Mouse (Mus musculus): Measurements from ENCODE around the gene Aqp6. TPM values are rescaled to one million over a fixed set of nuclear protein-coding genes. Genes with fewer than 3 reads are reported as not detected.

The Aqp6 gene
- polyA plus RNA-seq, 1 experiment from 2014 or later, result not detected

- no peak overlapping the region for H3K9ac ChIP-seq
- H3K27ac ChIP-seq, result peak overlapping the region; percentile 40
- H3K4me1 ChIP-seq (replicated peaks), result peaks cover 71% of the 10 kb centered on the region
- peak overlapping the region; percentile 84 for H3K4me2 ChIP-seq
- H3K4me3 ChIP-seq, result peak overlapping the region; percentile 93
- no peaks in the 10 kb centered on the region for H3K36me3 ChIP-seq
- no peaks in the 10 kb centered on the region for H3K9me3 ChIP-seq (replicated peaks)
- 22% methylated on average over 6 of the region's 6 CpGs for WGBS
- ATAC-seq (replicated peaks; ENCODE audit: insufficient number of reproducible peaks, insufficient read depth, low FRiP score, low read depth), result no peak
- peaks cover 4% of the 10 kb centered on the region for H3K27me3 ChIP-seq
Observed at GRCm38 (mm10) chr15:99649067-99649761, 48.0 kb downstream of the Aqp6 start.

- peaks cover 63% of the 10 kb centered on the region for H3K4me1 ChIP-seq (replicated peaks)
- no peak for ATAC-seq (replicated peaks; ENCODE audit: insufficient number of reproducible peaks, insufficient read depth, low FRiP score, low read depth)
- peak overlapping the region; percentile 84 for H3K4me2 ChIP-seq
- 43% methylated on average over 2 of the region's 2 CpGs for WGBS
- no peaks in the 10 kb centered on the region for H3K9me3 ChIP-seq (replicated peaks)
- peaks cover 15% of the 10 kb centered on the region for H3K27me3 ChIP-seq
- peak overlapping the region; percentile 93 for H3K4me3 ChIP-seq
- no peaks in the 10 kb centered on the region for H3K36me3 ChIP-seq
- no peak overlapping the region for H3K27ac ChIP-seq
- H3K9ac ChIP-seq, result peak overlapping the region; percentile 86
Observed at GRCm38 (mm10) chr15:99650304-99650703, 49.1 kb downstream of the Aqp6 start.

GRCm38 (mm10) chr15:99651163-99651872 lies 50.1 kb downstream of the Aqp6 start, which contains the start of gene Racgap1:
Gene Racgap1 (minus strand): TSS chr15:99651656.
- Histone ChIP-seq H3K4me3 (peak within 1 kb of the TSS; percentile 93), H3K27ac (peak within 1 kb of the TSS; percentile 59), H3K27me3 (peaks cover 24% of the 10 kb centered on the region), H3K4me1 (replicated peaks) (peaks cover 53% of the 10 kb centered on the region), H3K9me3 (replicated peaks) (no peaks in the 10 kb centered on the region), H3K36me3 (no peaks in the 10 kb centered on the region), H3K4me2 (peak within 1 kb of the TSS; percentile 84), H3K9ac (peak within 1 kb of the TSS; percentile 86)
- peak; percentile 92 for ATAC-seq (replicated peaks; ENCODE audit: insufficient number of reproducible peaks, insufficient read depth, low FRiP score, low read depth)
- under 1% methylated on average over 66 of the region's 68 CpGs for WGBS

GRCm38 (mm10) chr15:99651984-99652872 lies 51.0 kb downstream of the Aqp6 start:
- Histone ChIP-seq H3K9me3 (replicated peaks) (no peaks in the 10 kb centered on the region), H3K27me3 (peaks cover 32% of the 10 kb centered on the region), H3K36me3 (no peaks in the 10 kb centered on the region), H3K4me2 (peak overlapping the region; percentile 84), H3K4me3 (peak overlapping the region; percentile 93), H3K4me1 (replicated peaks) (peaks cover 44% of the 10 kb centered on the region), H3K9ac (no peak overlapping the region), H3K27ac (no peak overlapping the region)
- ATAC-seq (replicated peaks; ENCODE audit: insufficient number of reproducible peaks, insufficient read depth, low FRiP score, low read depth), result no peak
- WGBS, result 71% methylated on average over 10 of the region's 10 CpGs

- Histone ChIP-seq H3K4me1 (replicated peaks) (peaks cover 35% of the 10 kb centered on the region), H3K27ac (no peak overlapping the region), H3K4me3 (peak overlapping the region; percentile 33), H3K9me3 (replicated peaks) (no peaks in the 10 kb centered on the region), H3K36me3 (no peaks in the 10 kb centered on the region), H3K9ac (no peak overlapping the region), H3K27me3 (peaks cover 32% of the 10 kb centered on the region), H3K4me2 (peak overlapping the region; percentile 66)
- 6% methylated on average over 8 of the region's 8 CpGs for WGBS
- no peak for ATAC-seq (replicated peaks; ENCODE audit: insufficient number of reproducible peaks, insufficient read depth, low FRiP score, low read depth)
Observed at GRCm38 (mm10) chr15:99653291-99653690, 52.1 kb downstream of the Aqp6 start.

GRCm38 (mm10) chr15:99653876-99654275 lies 52.7 kb downstream of the Aqp6 start:
- ATAC-seq (replicated peaks; ENCODE audit: insufficient number of reproducible peaks, insufficient read depth, low FRiP score, low read depth), result no peak
- H3K36me3 ChIP-seq, result no peaks in the 10 kb centered on the region
- H3K27ac ChIP-seq, result no peak overlapping the region
- H3K9me3 ChIP-seq (replicated peaks), result no peaks in the 10 kb centered on the region
- H3K4me3 ChIP-seq, result peak overlapping the region; percentile 33
- peaks cover 32% of the 10 kb centered on the region for H3K27me3 ChIP-seq
- WGBS, result 11% methylated on average over 21 of the region's 21 CpGs
- H3K9ac ChIP-seq, result no peak overlapping the region
- peak overlapping the region; percentile 66 for H3K4me2 ChIP-seq
- peaks cover 31% of the 10 kb centered on the region for H3K4me1 ChIP-seq (replicated peaks)

Other genes starting within 250 kb of the Aqp6 start
- gene Fmnl3, start 230.9 kb upstream of the Aqp6 start, polyA plus RNA-seq (2015; fragmentation: Nextera tagmentation; extraction: Ambion mirVana), result 14.0 and 17.8 TPM in 2 replicates
- gene Tmbim6, start 208.5 kb upstream of the Aqp6 start, polyA plus RNA-seq (2015; fragmentation: Nextera tagmentation; extraction: Ambion mirVana), result 221 and 295 TPM in 2 replicates
- 6.8 and 8.0 TPM in 2 replicates for gene Nckap5l, start 143.7 kb upstream of the Aqp6 start, polyA plus RNA-seq (2015; fragmentation: Nextera tagmentation; extraction: Ambion mirVana)
- gene Bcdin3d, start 126.7 kb upstream of the Aqp6 start, polyA plus RNA-seq (2015; fragmentation: Nextera tagmentation; extraction: Ambion mirVana), result 10.8 and 11.7 TPM in 2 replicates
- 0.28 and 0.33 TPM in 2 replicates for gene Faim2, start 73.2 kb upstream of the Aqp6 start, polyA plus RNA-seq (2015; fragmentation: Nextera tagmentation; extraction: Ambion mirVana)
- not detected in 2 replicates for gene Aqp2, start 22.3 kb upstream of the Aqp6 start, polyA plus RNA-seq (2015; fragmentation: Nextera tagmentation; extraction: Ambion mirVana)
- gene Aqp5, start 10.6 kb upstream of the Aqp6 start, polyA plus RNA-seq (2015; fragmentation: Nextera tagmentation; extraction: Ambion mirVana), result 0.72 and 2.7 TPM in 2 replicates
- gene Racgap1, start 50.3 kb downstream of the Aqp6 start, polyA plus RNA-seq (2015; fragmentation: Nextera tagmentation; extraction: Ambion mirVana), result 112 and 125 TPM in 2 replicates
- gene Asic1, start 69.0 kb downstream of the Aqp6 start, polyA plus RNA-seq (2015; fragmentation: Nextera tagmentation; extraction: Ambion mirVana), result 1.4 and 2.4 TPM in 2 replicates
- gene Smarcd1, start 100.7 kb downstream of the Aqp6 start, polyA plus RNA-seq (2015; fragmentation: Nextera tagmentation; extraction: Ambion mirVana), result 17.7 and 24.7 TPM in 2 replicates
- not detected in 2 replicates for gene Gm17349, start 104.1 kb downstream of the Aqp6 start, polyA plus RNA-seq (2015; fragmentation: Nextera tagmentation; extraction: Ambion mirVana)
- 1.6 and 2.2 TPM in 2 replicates for gene Gpd1, start 116.1 kb downstream of the Aqp6 start, polyA plus RNA-seq (2015; fragmentation: Nextera tagmentation; extraction: Ambion mirVana)
- gene Cox14, start 124.2 kb downstream of the Aqp6 start, polyA plus RNA-seq (2015; fragmentation: Nextera tagmentation; extraction: Ambion mirVana), result 185 and 187 TPM in 2 replicates
- gene Cers5, start 171.5 kb downstream of the Aqp6 start, polyA plus RNA-seq (2015; fragmentation: Nextera tagmentation; extraction: Ambion mirVana), result 47.6 and 51.1 TPM in 2 replicates